Mouse (Mus musculus) kidney, embryonic 16.5 days (tissue): ENCODE measurements around the gene Trp73. TPM values are rescaled to one million over a fixed set of nuclear protein-coding genes. Genes with fewer than 3 reads are reported as not detected.

ENCODE experiments used
- ATAC-seq: fragments of 200-750 bp; cut with Nextera tagmentation; 2 replicates; pipeline ENCODE4 v1.8.0; 2017; ENCODE audit warnings: moderate TSS enrichment; ENCODE audit not compliant: low FRiP score, low TSS enrichment
- H3K27ac ChIP-seq: fragments of 300-500 bp; sonication (generic); 2 replicates; pipeline ENCODE4 v1.5.1; 2014; ENCODE audit warnings: low read length
- H3K27me3 ChIP-seq: fragments of 300-500 bp; sonication (generic); 2 replicates; pipeline ENCODE4 v1.6.1; 2014; ENCODE audit warnings: low read length, control low read depth, mixed read lengths; ENCODE audit not compliant: insufficient read depth
- H3K36me3 ChIP-seq: fragments of 300-500 bp; sonication (generic); 2 replicates; pipeline ENCODE4 v1.6.1; 2014; ENCODE audit warnings: low read length, control low read depth, mixed read lengths; ENCODE audit not compliant: insufficient read depth
- H3K4me1 ChIP-seq: fragments of 300-500 bp; sonication (generic); 2 replicates; pipeline ENCODE4 v1.6.1; 2014; ENCODE audit warnings: low read length, control low read depth, mixed read lengths; ENCODE audit not compliant: insufficient read depth
- H3K4me2 ChIP-seq: fragments of 300-500 bp; sonication (generic); replicated peaks from 2 replicates; pipeline ENCODE4 v1.6.1; 2014; ENCODE audit warnings: low read depth, low read length
- H3K4me3 ChIP-seq: fragments of 300-500 bp; sonication (generic); 2 replicates; pipeline ENCODE4 v1.5.1; 2014; ENCODE audit warnings: mild to moderate bottlenecking, low read length
- H3K9ac ChIP-seq: fragments of 300-500 bp; sonication (generic); replicated peaks from 2 replicates; pipeline ENCODE4 v1.6.1; 2014; ENCODE audit warnings: low read length
- H3K9me3 ChIP-seq: fragments of 300-500 bp; sonication (generic); 2 replicates; pipeline ENCODE4 v1.6.1; 2016; ENCODE audit warnings: low read length, control low read depth
- WGBS: fragments of 180-500 bp; shearing (Covaris S2); extraction: QIAGEN DNeasy Blood & Tissue Kit; methylation state at CpG from one replicate; pipeline ENCODE4 v1.1.7; 2014; 5-methylcytosine and 5-hydroxymethylcytosine counted together
- polyA plus RNA-seq: library from polyadenylated mRNA; unstranded; fragments of >200 nt; fragmentation: Nextera tagmentation; extraction: Ambion mirVana; gene quantifications from 2 replicates; pipeline ENCODE4 v1.2.1, GENCODE M21; 2015

Gene Trp73
- polyA plus RNA-seq, 1 experiment from 2014 or later: 0.31 TPM

DNA sequence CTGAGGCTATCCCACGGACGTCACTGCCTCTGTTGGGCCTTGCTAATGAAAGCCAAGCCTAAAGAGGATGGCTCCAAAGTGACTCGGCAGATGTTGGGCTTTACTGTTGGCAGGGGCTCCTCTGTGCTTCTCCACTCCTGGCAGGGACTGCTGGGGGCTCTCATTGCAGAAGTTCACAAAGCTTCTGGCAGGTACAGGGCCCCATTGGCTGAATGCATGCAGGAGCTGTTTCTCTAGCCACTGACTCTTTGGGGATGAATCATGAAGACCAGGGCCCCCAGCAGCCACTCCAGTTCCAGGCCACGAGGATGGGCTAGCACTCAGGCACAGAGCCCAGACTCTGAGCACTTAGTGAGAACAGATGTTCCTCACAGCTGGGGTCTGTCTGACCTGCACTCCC is 82.3 kb downstream of the Trp73 start:
- Histone ChIP-seq H3K4me2 (no peak overlapping the region), H3K9ac (no peak overlapping the region), H3K9me3 (no peaks in the 10 kb centered on the region), H3K36me3 (no peaks in the 10 kb centered on the region), H3K4me1 (no peaks in the 10 kb centered on the region), H3K4me3 (no peak overlapping the region), H3K27me3 (no peaks in the 10 kb centered on the region), H3K27ac (no peak overlapping the region)
- 62% methylated on average over 4 of the region's 4 CpGs for WGBS
- no peak for ATAC-seq

DNA sequence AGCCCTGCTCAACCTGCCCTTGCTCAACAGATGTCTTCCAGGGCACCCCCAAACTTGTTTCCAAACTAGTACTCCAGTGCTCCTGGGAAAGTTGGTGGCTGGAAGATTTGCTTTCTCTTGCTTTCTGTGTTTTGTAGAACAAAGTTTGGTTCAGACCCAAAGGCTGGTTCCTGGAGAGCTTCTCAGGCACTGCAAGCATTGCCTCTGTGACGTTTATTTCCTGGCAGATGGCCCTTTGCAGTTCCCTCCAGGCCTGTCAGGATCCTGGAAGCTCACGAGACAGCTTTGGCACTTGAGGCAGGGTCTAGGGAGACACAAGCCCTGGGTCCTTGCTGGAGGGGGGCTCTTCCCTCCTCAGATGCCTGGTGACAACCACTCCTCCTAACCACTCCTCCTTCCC is 83.3 kb downstream of the Trp73 start:
- Histone ChIP-seq H3K27ac (no peak overlapping the region), H3K4me2 (no peak overlapping the region), H3K9me3 (no peaks in the 10 kb centered on the region), H3K4me1 (no peaks in the 10 kb centered on the region), H3K4me3 (no peak overlapping the region), H3K27me3 (no peaks in the 10 kb centered on the region), H3K36me3 (no peaks in the 10 kb centered on the region), H3K9ac (no peak overlapping the region)
- 29% methylated on average over 2 of the region's 2 CpGs for WGBS
- ATAC-seq: no peak

DNA sequence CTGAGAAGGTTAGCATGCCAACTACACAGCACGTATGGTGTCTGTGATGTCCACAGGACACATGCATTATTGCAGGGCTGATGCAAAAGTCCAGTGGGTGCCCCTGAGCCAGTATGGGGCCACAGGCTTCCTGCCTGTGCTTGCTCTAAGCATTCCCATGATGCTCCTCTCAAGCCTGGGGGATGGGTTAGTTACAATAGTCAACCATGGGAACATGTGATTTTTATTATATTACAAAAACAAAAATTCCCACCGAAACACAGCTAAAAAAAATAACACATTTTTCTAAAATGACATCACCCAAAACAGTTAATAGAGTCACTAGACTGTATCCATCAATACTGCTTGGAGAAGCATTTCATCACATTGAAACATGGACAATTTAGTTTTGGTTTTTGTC is 84.0 kb downstream of the Trp73 start:
- 66% methylated on average over 2 of the region's 2 CpGs for WGBS
- Histone ChIP-seq H3K27ac (no peak overlapping the region), H3K4me3 (no peak overlapping the region), H3K4me1 (no peaks in the 10 kb centered on the region), H3K9ac (no peak overlapping the region), H3K4me2 (no peak overlapping the region), H3K36me3 (no peaks in the 10 kb centered on the region), H3K27me3 (no peaks in the 10 kb centered on the region), H3K9me3 (no peaks in the 10 kb centered on the region)
- ATAC-seq: no peak

DNA sequence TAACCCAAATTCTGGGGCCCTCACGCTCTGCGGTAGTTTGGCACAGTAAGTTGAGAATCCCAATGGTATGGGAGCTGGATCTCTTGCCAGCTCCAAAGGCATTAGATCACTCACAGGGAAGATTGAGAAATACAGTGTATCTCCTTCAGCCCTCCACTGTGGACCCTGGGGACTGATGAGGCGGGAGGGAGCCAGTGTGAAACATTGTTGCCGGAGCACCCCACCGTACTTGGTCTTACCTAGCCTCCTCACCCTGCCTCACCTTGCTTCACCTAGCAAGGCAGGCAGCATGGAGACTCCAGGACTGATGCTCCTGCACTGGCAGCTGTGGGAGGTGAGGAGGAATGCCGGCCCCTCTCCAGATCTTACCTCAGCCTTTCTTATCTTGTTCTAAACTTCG is 84.5 kb downstream of the Trp73 start:
- no peak overlapping the region for H3K9ac ChIP-seq
- no peaks in the 10 kb centered on the region for H3K36me3 ChIP-seq
- ATAC-seq: no peak
- no peak overlapping the region for H3K4me3 ChIP-seq
- H3K4me2 ChIP-seq: no peak overlapping the region
- H3K9me3 ChIP-seq: no peaks in the 10 kb centered on the region
- H3K27ac ChIP-seq: no peak overlapping the region
- 90% methylated on average over 7 of the region's 7 CpGs for WGBS
- H3K27me3 ChIP-seq: no peaks in the 10 kb centered on the region
- no peaks in the 10 kb centered on the region for H3K4me1 ChIP-seq

DNA sequence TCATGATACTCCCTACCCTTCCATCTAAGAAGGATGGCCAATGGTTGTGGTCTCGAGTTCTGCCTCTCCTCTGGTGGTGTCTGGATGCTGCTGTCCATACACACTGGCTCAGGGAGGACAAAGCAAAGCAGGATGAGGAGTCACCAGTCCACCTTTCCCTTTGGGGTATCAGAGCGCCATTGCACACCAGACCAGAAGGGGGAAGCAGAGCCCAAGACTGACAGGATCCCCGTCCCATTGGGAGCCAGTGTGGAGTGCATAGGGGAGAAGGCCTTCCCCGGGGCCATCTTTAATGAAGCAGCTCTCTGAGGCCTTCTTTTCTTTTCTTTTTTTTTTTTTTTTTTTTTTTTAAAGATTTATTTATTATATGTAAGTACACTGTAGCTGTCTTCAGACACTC is 86.9 kb downstream of the Trp73 start:
- H3K36me3 ChIP-seq: no peaks in the 10 kb centered on the region
- no peak overlapping the region for H3K9ac ChIP-seq
- no peak for ATAC-seq
- H3K27ac ChIP-seq: no peak overlapping the region
- no peak overlapping the region for H3K4me3 ChIP-seq
- H3K4me2 ChIP-seq: no peak overlapping the region
- WGBS: 64% methylated on average over 4 of the region's 4 CpGs
- H3K9me3 ChIP-seq: no peaks in the 10 kb centered on the region
- H3K27me3 ChIP-seq: no peaks in the 10 kb centered on the region
- no peaks in the 10 kb centered on the region for H3K4me1 ChIP-seq

DNA sequence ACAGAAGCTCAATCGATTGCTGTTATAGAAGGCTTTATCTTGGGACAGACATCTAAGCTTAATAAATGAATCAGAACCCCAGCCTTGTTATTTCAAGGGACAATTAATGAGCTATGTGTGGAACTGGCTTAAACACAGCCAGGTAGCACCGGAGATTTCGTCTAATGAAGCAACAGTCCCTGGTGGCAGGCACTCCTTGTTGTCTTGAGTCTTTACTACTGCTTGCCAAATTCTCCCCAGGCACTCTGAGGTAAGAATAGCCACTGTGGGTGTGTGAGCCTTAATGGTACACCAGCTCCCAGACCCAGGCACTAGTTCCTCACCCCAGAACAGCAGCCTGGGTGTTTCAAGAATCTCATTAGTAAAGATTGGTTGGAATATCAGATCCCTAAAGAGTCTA is 88.6 kb downstream of the Trp73 start:
- no peak for ATAC-seq
- no peaks in the 10 kb centered on the region for H3K4me1 ChIP-seq
- H3K4me2 ChIP-seq: no peak overlapping the region
- no peak overlapping the region for H3K27ac ChIP-seq
- H3K4me3 ChIP-seq: no peak overlapping the region
- H3K36me3 ChIP-seq: no peaks in the 10 kb centered on the region
- H3K27me3 ChIP-seq: no peaks in the 10 kb centered on the region
- no peaks in the 10 kb centered on the region for H3K9me3 ChIP-seq
- 91% methylated on average over 3 of the region's 3 CpGs for WGBS
- no peak overlapping the region for H3K9ac ChIP-seq

DNA sequence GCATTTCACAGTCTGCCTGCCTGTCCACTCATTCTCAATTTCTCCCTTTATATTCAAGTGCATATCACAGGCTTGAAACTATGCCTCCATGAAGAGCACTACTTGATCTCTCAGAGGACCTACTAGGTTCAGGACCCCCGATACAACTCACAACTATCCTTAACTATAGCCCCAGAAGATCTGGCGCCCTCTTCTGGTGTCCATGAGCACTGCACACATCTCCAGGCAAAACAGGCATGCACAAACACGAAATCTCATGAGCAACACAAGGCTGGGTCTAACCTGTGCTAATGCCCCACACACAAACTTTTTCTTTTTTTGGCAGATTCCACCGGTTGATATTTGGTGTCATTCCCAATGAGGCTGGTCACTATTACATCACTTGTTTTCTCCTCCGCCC is 94.2 kb downstream of the Trp73 start:
- Histone ChIP-seq H3K27me3 (no peaks in the 10 kb centered on the region), H3K4me3 (no peak overlapping the region), H3K36me3 (no peaks in the 10 kb centered on the region), H3K4me2 (no peak overlapping the region), H3K27ac (no peak overlapping the region), H3K4me1 (no peaks in the 10 kb centered on the region), H3K9me3 (no peaks in the 10 kb centered on the region), H3K9ac (no peak overlapping the region)
- 66% methylated on average over 5 of the region's 5 CpGs for WGBS
- ATAC-seq: no peak

DNA sequence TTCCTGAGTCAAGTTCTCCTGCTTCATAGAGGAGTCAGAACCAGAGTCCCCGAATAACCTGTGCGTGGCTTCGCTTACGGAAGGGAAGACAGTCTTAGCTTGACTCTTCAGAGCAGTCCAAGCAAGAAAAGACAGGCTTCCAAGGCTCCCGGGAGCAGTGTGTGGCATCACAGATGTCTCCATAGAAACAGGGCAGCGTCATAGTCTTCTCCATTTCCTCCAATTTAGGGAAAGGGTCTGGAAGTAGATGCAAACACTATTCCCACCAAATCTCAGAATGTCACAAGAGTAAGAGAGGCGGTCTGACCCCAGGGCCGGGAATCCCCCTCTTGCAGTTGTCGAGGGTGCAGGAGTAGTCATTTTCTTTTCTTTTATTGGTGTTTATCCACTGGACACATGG is 97.4 kb downstream of the Trp73 start, which contains the start of gene Ccdc27:
Ccdc27 (minus strand) TSS at position 101 of the 400 bp plus-strand sequence.
- WGBS: 67% methylated on average over 9 of the region's 9 CpGs
- Histone ChIP-seq H3K9me3 (no peaks in the 10 kb centered on the region), H3K4me3 (no peak within 1 kb of the TSS), H3K27me3 (no peaks in the 10 kb centered on the region), H3K4me1 (peaks cover 1% of the 10 kb centered on the region; the same call in 1 of the 2 replicates), H3K36me3 (no peaks in the 10 kb centered on the region), H3K9ac (no peak within 1 kb of the TSS), H3K27ac (no peak within 1 kb of the TSS), H3K4me2 (no peak within 1 kb of the TSS)
- no peak for ATAC-seq

DNA sequence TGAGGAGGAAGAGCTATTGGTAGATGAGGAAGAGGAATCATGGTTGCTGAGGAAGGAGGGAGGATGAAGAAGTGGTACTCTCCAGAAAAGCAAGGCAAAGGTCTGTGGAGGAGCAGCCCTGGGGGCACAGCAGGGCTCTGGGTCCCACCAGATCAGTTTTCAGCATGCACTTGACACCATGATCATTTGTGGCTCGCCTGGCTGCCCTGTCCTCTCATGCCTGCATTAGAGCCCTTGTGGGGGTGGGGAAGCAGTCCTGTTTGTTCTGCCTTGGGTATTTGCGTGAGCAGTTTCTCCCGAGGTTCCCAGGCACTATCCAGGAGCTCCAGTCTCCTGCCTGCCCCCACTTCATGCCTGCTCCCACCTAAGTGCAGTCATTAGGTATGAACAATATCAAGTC is 102.9 kb downstream of the Trp73 start:
- H3K36me3 ChIP-seq: no peaks in the 10 kb centered on the region
- no peak overlapping the region for H3K4me2 ChIP-seq
- no peak overlapping the region for H3K4me3 ChIP-seq
- H3K27ac ChIP-seq: no peak overlapping the region
- no peak overlapping the region for H3K9ac ChIP-seq
- peaks cover 11% of the 10 kb centered on the region for H3K4me1 ChIP-seq
- 10% methylated on average over 3 of the region's 3 CpGs for WGBS
- H3K9me3 ChIP-seq: no peaks in the 10 kb centered on the region
- H3K27me3 ChIP-seq: no peaks in the 10 kb centered on the region
- peak; percentile 62; the same call in 1 of the 2 replicates for ATAC-seq

DNA sequence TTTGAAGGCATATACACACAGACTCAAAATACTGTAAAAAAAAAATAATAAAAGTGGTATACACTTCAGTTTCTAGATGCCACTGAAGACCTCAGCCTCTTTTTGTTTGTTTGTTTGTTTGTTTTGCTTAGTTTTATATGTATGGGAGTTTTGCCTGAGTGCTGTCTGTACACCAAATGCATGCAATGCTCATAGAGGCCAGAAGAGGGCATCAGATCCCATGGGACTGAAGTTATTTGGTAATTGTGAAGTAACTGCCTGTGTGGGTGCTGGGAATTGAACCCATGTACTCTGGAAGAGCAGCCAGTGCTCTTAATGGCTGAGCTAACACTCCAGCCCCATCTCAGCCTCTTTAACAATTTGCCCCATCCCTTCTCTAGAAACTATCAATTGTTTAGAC is 111.4 kb downstream of the Trp73 start:
- H3K27ac ChIP-seq: no peak overlapping the region
- no peak for ATAC-seq
- H3K4me2 ChIP-seq: no peak overlapping the region
- H3K9me3 ChIP-seq: no peaks in the 10 kb centered on the region
- no peaks in the 10 kb centered on the region for H3K36me3 ChIP-seq
- H3K27me3 ChIP-seq: no peaks in the 10 kb centered on the region
- H3K4me1 ChIP-seq: peaks cover 29% of the 10 kb centered on the region
- no peak overlapping the region for H3K4me3 ChIP-seq
- H3K9ac ChIP-seq: no peak overlapping the region

DNA sequence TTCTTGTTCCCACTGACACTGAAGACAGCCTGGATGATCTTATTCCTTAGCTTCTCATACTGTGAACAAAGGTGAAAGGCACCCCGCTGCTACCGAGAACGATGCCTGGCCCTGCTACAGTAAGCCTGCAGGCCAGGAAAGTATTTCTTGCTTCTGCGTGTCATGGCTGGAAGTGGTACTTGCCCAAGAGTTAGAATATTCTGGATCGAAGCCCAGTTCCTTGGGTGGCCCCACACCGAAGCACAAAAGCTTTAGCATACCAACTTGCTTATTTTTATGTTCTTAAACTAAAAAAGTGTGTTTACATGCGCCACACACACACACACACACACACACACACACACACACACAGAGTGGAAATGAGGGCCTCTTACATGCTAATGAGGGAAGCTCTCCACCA is 111.9 kb downstream of the Trp73 start:
- WGBS: 74% methylated on average over 7 of the region's 7 CpGs
- no peak overlapping the region for H3K4me2 ChIP-seq
- no peaks in the 10 kb centered on the region for H3K36me3 ChIP-seq
- H3K9ac ChIP-seq: no peak overlapping the region
- peaks cover 35% of the 10 kb centered on the region for H3K4me1 ChIP-seq
- H3K4me3 ChIP-seq: no peak overlapping the region
- no peaks in the 10 kb centered on the region for H3K27me3 ChIP-seq
- H3K9me3 ChIP-seq: no peaks in the 10 kb centered on the region
- ATAC-seq: no peak
- H3K27ac ChIP-seq: no peak overlapping the region
